24 mouse cellular contexts compared by ENCODE assay signal in the genomic region with DNA sequence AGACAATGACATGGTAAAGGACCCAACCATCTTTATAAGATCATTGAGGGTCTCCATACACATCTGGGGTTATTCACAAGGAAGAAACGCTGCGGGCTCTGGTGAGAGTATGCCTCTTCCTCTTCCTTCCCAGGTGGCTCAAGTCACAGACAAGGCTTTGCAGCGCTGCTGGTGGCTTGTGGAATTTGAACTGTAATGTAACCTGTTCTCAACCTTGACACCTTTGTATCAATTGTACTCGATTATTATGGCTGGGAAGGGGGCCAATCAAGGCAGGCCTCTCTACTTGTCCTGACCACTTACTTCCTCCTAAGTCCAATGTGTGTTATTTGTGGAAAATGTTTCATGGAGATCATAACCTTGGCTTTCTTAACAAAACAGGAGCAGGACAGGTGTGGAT.
"Had no signal": no experiment of that assay in that cellular context is flagged by ENCODE, and none has a peak within 500 bp of the region (broad histone marks: within the 10 kb centered on the region; RNA-seq: fewer than 3 reads in every experiment).

No protein-coding gene starts in this region.

- H3K27ac ChIP-seq: liver, embryonic 15.5 days; lung, embryonic 15.5 days; macrophage; midbrain, embryonic 12.5 days; neural tube, embryonic 13.5 days; neural tube, embryonic 15.5 days; stomach, embryonic 15.5 days; stomach, postnatal 0 days had no signal

- H3K4me3 ChIP-seq: liver, embryonic 15.5 days; lung, embryonic 15.5 days; megakaryocyte, embryonic 14.5 days; midbrain, embryonic 12.5 days; myocyte; neural tube, embryonic 13.5 days; neural tube, embryonic 15.5 days; stomach, embryonic 15.5 days had no signal

- DNase-seq: liver, postnatal 0 days; lung, adult 2 months; lung, postnatal 14 days; lung, postnatal 36 days; midbrain, embryonic 14.5 days; retina, postnatal 1 day; right cerebral cortex, adult 18-20 months; right cerebral cortex, postnatal 25 days; right cerebral cortex, postnatal 4 days; thymus, adult 18-20 months; thymus, postnatal 14 days; thymus, postnatal 36 days had no signal

- ATAC-seq: liver, postnatal 0 days; lung, postnatal 0 days; midbrain, embryonic 16.5 days had no signal

- H3K9ac ChIP-seq: liver, embryonic 15.5 days; liver, postnatal 0 days; lung, embryonic 15.5 days; midbrain, embryonic 12.5 days; neural tube, embryonic 13.5 days; neural tube, embryonic 15.5 days; stomach, embryonic 15.5 days had no signal

- H3K36me3 ChIP-seq: liver, embryonic 15.5 days; lung, embryonic 15.5 days; midbrain, embryonic 12.5 days; neural tube, embryonic 13.5 days; neural tube, embryonic 15.5 days; stomach, embryonic 15.5 days had no signal

- H3K9me3 ChIP-seq: liver, embryonic 15.5 days; lung, embryonic 15.5 days; midbrain, embryonic 12.5 days; neural tube, embryonic 13.5 days; neural tube, embryonic 15.5 days; stomach, embryonic 15.5 days had no signal

- H3K4me1 ChIP-seq: liver, embryonic 15.5 days; lung, embryonic 15.5 days; midbrain, embryonic 12.5 days; neural tube, embryonic 13.5 days; neural tube, embryonic 15.5 days; stomach, embryonic 15.5 days had no signal

- H3K4me2 ChIP-seq: liver, embryonic 15.5 days; lung, embryonic 15.5 days; midbrain, embryonic 12.5 days; neural tube, embryonic 13.5 days; neural tube, embryonic 15.5 days; stomach, embryonic 15.5 days had no signal

- H3K27me3 ChIP-seq: liver, embryonic 15.5 days; lung, embryonic 15.5 days; megakaryocyte, embryonic 14.5 days; midbrain, embryonic 12.5 days; neural tube, embryonic 13.5 days; neural tube, embryonic 15.5 days; stomach, embryonic 15.5 days had no signal
